Mouse (Mus musculus): ENCODE data around the gene Trim3. TPM values are rescaled to one million over a fixed set of nuclear protein-coding genes. Genes with fewer than 3 reads are reported as not detected.

Gene Trim3
- total and polyA plus RNA-seq, 3 experiments, result 20.5 to 39.8 (median 23.0) TPM

DNA sequence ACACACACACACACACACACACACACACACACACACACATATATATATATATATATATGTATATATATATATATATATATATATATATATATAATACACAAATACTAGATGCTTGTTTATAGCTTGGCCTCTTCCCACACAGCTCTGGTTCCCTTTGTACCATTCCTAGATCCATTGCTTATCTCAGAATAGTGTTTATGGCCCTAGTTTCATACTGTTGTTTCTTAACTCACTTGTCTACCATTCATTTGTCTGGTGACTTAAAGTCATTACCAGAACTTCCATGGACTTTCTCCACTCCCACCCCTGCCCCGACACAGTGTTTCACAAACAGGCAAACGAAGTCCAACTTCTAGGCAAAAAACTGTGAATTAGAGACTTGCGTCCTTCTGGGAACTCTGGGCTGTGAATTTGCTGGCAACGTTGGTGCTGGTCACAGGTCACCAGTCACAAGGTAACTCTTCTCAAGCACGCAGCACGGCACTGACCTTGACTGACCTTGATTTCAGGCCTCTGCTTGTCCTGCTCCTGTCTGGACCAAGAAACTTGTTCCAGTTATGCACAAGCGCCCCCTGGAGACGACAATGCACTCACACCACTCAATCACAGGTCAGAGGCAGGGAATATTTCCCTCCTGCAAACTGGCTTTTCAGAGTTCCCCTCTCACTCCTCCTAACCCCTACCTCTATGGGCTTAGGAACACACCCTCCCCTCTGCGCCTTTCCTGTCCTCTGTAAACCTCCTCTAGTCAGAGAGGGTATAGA is 30.3 kb downstream of the Trim3 start:
- Histone ChIP-seq H3K9ac (ENCODE audit: low read depth, low read length) (no peak overlapping the region), H3K27ac (no peak overlapping the region), H3K4me1 (ENCODE audit: control insufficient read depth, insufficient read depth, low read length) (peaks cover 1% of the 10 kb centered on the region; the same call in 1 of the 2 replicates), H3K4me3 (no peak overlapping the region), H3K36me3 (ENCODE audit: control insufficient read depth, insufficient read depth, low read length) (no peaks in the 10 kb centered on the region), H3K27me3 (ENCODE audit: control insufficient read depth, insufficient read depth, low read length) (no peaks in the 10 kb centered on the region), H3K79me2 (replicated peaks; ENCODE audit: control insufficient read depth, insufficient read depth, low read length) (no peaks in the 10 kb centered on the region)
- TF ChIP-seq POLR2A (IDR thresholded peaks at IDR 0.05; ENCODE audit: insufficient read depth, low read depth, low read length) (no peak), CTCF (IDR thresholded peaks at IDR 0.05) (peak; percentile 85), EP300 (IDR thresholded peaks at IDR 0.05; ENCODE audit: insufficient read depth, low read depth, low read length) (0 out of 2 replicates have a peak, but pooled peaks have one; percentile 37)
- WGBS, result 40% methylated on average over 9 of the region's 9 CpGs
- intact Hi-C loops (cut with DNase I), result loop anchor here (1.0 to 10.0 kb wide), 3 partner anchors 48 to 188 kb away; partner anchors contain the start of gene Smpd1
- DNase-seq, result peak; percentile 72 to 75

DNA sequence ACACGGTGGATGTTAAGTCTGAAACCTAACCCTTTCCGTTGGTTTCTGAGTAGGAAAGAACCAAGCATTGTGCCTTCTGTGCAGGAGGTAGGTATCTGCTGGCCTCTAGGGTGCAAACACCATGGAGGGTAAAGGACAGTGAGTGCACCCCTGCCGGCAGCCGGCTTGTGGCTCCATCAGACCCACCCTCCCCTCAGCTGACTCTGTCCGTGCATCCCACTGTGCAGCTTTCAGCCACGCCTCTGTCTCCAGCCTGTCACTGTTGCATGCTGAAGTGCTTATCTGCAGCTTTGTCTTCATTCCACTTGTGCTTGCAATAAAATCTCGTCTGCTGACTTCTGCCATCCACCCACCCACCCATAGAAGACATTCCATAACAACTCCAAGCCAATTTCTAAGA is 43.3 kb downstream of the Trim3 start:
- Histone ChIP-seq H3K9ac (ENCODE audit: low read depth, low read length) (no peak overlapping the region), H3K36me3 (ENCODE audit: control insufficient read depth, insufficient read depth, low read length) (no peaks in the 10 kb centered on the region), H3K27me3 (ENCODE audit: control insufficient read depth, insufficient read depth, low read length) (no peaks in the 10 kb centered on the region), H3K79me2 (replicated peaks; ENCODE audit: control insufficient read depth, insufficient read depth, low read length) (no peaks in the 10 kb centered on the region), H3K27ac (no peak overlapping the region), H3K4me1 (ENCODE audit: control insufficient read depth, insufficient read depth, low read length) (no peaks in the 10 kb centered on the region), H3K4me3 (no peak overlapping the region)
- DNase-seq, result no peak
- 53% methylated on average over 7 of the region's 7 CpGs for WGBS
- intact Hi-C loops (cut with DNase I), result no loop called here
- TF ChIP-seq EP300 (IDR thresholded peaks at IDR 0.05; ENCODE audit: insufficient read depth, low read depth, low read length) (no peak), POLR2A (IDR thresholded peaks at IDR 0.05; ENCODE audit: insufficient read depth, low read depth, low read length) (no peak), CTCF (IDR thresholded peaks at IDR 0.05) (no peak)

GRCm38 (mm10) chr7:105588325-105588912 is 45.0 kb downstream of the Trim3 start:
- no peak overlapping the region for H3K4me3 ChIP-seq
- 49% methylated on average over 9 of the region's 9 CpGs for WGBS
- TF ChIP-seq POLR2A (IDR thresholded peaks at IDR 0.05; ENCODE audit: insufficient read depth, low read depth, low read length), result no peak
- no peak for TF ChIP-seq EP300 (IDR thresholded peaks at IDR 0.05; ENCODE audit: insufficient read depth, low read depth, low read length)
- TF ChIP-seq CTCF (IDR thresholded peaks at IDR 0.05), result no peak
- intact Hi-C loops (cut with DNase I), result no loop called here
- no peaks in the 10 kb centered on the region for H3K79me2 ChIP-seq (replicated peaks; ENCODE audit: control insufficient read depth, insufficient read depth, low read length)
- H3K4me1 ChIP-seq (ENCODE audit: control insufficient read depth, insufficient read depth, low read length), result no peaks in the 10 kb centered on the region
- no peak overlapping the region for H3K9ac ChIP-seq (ENCODE audit: low read depth, low read length)
- H3K36me3 ChIP-seq (ENCODE audit: control insufficient read depth, insufficient read depth, low read length), result no peaks in the 10 kb centered on the region
- DNase-seq, result no peak
- H3K27me3 ChIP-seq (ENCODE audit: control insufficient read depth, insufficient read depth, low read length), result no peaks in the 10 kb centered on the region
- H3K27ac ChIP-seq, result no peak overlapping the region

DNA sequence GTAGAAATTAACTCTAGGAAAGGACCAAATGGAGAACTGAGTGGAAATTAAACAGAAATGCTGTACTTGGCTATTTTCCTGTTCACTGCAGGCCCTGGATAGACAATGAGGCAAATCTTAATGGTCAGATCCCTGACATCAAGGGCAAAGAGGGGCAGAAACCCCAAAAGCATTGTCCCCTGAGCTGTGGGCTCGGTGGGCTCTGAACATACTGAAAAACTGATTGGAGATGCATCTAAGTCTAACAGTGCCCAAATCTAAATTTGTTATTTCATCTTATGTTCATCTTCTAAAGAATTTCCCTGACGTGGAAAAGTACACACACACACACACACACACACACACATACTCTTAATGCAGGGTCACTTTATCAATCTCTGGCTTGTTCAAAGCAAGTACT is 51.4 kb downstream of the Trim3 start:
- H3K79me2 ChIP-seq (replicated peaks; ENCODE audit: control insufficient read depth, insufficient read depth, low read length), result no peaks in the 10 kb centered on the region
- TF ChIP-seq CTCF (IDR thresholded peaks at IDR 0.05) (no peak), EP300 (IDR thresholded peaks at IDR 0.05; ENCODE audit: insufficient read depth, low read depth, low read length) (no peak)
- intact Hi-C loops (cut with DNase I), result loop anchor here (2.0 kb wide), 2 partner anchors 27 to 69 kb away; partner anchors contain the start of genes Dnhd1 and Smpd1
- no peaks in the 10 kb centered on the region for H3K27me3 ChIP-seq (ENCODE audit: control insufficient read depth, insufficient read depth, low read length)
- H3K4me1 ChIP-seq (ENCODE audit: control insufficient read depth, insufficient read depth, low read length), result 0 out of 2 replicates have a peak, but pooled peaks cover 1% of the 10 kb centered on the region
- no peaks in the 10 kb centered on the region for H3K36me3 ChIP-seq (ENCODE audit: control insufficient read depth, insufficient read depth, low read length)
- DNase-seq, result no peak
- WGBS, result 81% methylated on average over 2 of the region's 2 CpGs
- peak overlapping the region; percentile 91 for H3K27ac ChIP-seq
- H3K9ac ChIP-seq (ENCODE audit: low read depth, low read length), result no peak overlapping the region
- no peak overlapping the region for H3K4me3 ChIP-seq

GRCm38 (mm10) chr7:105581094-105581703 is 52.2 kb downstream of the Trim3 start, which contains the start of gene Apbb1:
Gene Apbb1 (minus strand): TSS chr7:105581653.
- intact Hi-C loops (cut with DNase I), result loop anchor here (2.0 kb wide), 2 partner anchors 26 to 70 kb away; partner anchors contain the start of genes Dnhd1 and Smpd1
- no peaks in the 10 kb centered on the region for H3K79me2 ChIP-seq (replicated peaks; ENCODE audit: control insufficient read depth, insufficient read depth, low read length)
- peak within 1 kb of the TSS; percentile 91 for H3K27ac ChIP-seq
- H3K36me3 ChIP-seq (ENCODE audit: control insufficient read depth, insufficient read depth, low read length), result no peaks in the 10 kb centered on the region
- peak; percentile 88 to 89 for DNase-seq
- H3K27me3 ChIP-seq (ENCODE audit: control insufficient read depth, insufficient read depth, low read length), result no peaks in the 10 kb centered on the region
- WGBS, result under 1% methylated on average over 54 of the region's 54 CpGs
- peaks cover 1% of the 10 kb centered on the region; the same call in 1 of the 2 replicates for H3K4me1 ChIP-seq (ENCODE audit: control insufficient read depth, insufficient read depth, low read length)
- peak within 1 kb of the TSS; percentile 83 for H3K9ac ChIP-seq (ENCODE audit: low read depth, low read length)
- peak within 1 kb of the TSS; percentile 94 for H3K4me3 ChIP-seq
- no peak for TF ChIP-seq CTCF (IDR thresholded peaks at IDR 0.05)
- TF ChIP-seq POLR2A (IDR thresholded peaks at IDR 0.05; ENCODE audit: insufficient read depth, low read depth, low read length), result peak; percentile 79

Data from heart, adult 2 months (tissue).